Mouse (Mus musculus) small intestine, adult 10 weeks (tissue): ENCODE measurements around the gene Olfr967. TPM values are rescaled to one million over a fixed set of nuclear protein-coding genes. Genes with fewer than 3 reads are reported as not detected.

ENCODE experiments used
- polyA plus RNA-seq: library from polyadenylated mRNA; stranded (reverse); fragments of 350-450 nt; fragmentation: Illumina TruSeq; extraction: RNeasy Lipid Tissue Mini Kit (QIAGEN cat#74804); gene quantifications from one replicate; pipeline ENCODE4 v1.2.3, GENCODE M21; 2014; ENCODE audit warnings: low replicate concordance

Gene Olfr967
- not detected for polyA plus RNA-seq

DNA sequence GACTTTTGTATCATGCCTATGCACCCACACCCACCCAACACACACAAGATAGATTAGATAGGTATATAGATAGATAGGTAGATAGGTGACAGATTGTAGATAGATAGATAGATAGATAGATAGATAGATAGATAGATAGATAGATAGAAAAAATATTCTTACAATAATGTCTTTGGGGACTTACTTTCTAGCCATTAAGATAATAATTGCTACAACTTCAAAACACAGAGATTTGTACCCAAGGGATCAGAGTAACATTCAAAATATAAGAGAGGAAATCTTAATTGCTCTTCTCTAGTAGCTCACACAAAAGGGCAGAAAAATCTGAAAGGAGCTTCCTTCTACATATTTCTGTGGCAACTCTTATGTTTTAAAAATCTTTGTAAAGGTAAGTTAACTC is at the start of gene Olfr967:
Gene Olfr967 (plus strand): TSS at position 301 of the 400 bp plus-strand sequence.

DNA sequence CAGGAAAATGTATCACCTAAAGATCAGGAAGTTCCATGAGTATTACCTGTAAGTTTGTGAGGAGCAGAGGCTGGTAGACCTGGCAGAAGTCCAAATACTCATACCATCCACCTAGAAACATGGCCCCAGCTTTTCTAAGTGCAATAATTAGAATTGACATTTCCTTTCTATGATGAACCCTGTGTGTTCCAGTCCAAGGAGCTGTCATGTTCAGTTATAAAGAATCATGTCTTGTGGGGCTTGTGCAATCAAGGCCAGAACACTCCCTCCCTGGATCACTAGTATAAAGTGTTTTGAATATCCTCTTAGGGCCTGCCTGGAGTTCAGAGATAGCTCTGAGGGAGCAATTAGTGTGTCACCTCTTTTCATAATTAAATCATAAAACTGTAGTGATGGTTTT is 39.0 kb upstream of the Olfr967 start, which contains the start of gene Olfr149:
Gene Olfr149 (minus strand): TSS at position 101 of the 400 bp plus-strand sequence.

GRCm38 (mm10) chr9:39711053-39711452 is 35.0 kb upstream of the Olfr967 start, which contains the start of gene Olfr965:
TSS of gene Olfr965 (plus strand) at chr9:39711353.

GRCm38 (mm10) chr9:39730678-39731077 is 15.4 kb upstream of the Olfr967 start, which contains the start of gene Olfr150:
TSS of gene Olfr150 (plus strand) at chr9:39730978.

DNA sequence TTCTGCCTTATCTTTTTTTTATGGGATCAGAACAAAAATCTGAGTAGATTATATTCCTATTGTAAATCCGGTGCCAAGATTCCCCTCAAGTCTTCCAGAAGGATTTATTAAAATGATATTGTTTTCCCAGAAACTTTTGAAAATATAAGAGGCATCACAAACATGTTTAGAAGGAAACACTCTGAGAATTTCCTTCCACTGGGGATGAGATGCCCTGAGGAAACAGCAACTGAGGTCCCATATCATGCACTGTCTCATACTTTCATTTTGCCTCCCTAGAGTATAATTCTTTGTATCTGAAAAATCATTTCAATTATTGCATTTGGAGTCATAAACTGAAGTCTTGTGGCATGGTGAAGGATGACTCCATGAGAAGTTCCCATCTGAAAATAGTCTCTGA is 37.1 kb downstream of the Olfr967 start, which contains the start of gene Olfr968:
Gene Olfr968 (minus strand): TSS at position 101 of the 400 bp plus-strand sequence.

DNA sequence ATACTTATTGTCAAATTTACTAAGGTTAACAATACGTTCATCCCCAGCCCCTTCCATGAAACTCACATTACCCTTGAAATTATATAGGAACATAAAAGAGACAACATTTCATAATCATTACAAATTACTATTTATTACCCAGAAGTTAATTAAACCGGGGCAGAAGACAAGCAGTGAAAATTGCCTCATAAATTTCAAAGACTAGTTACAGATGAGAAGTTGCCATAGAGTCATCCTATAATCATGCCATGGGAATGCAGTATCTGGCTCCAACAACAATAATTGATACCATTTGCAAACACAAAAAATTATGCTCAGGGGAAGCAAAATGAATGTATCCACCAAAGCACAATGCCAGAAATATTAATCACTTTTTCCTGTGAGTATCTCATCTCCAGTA is 44.5 kb downstream of the Olfr967 start, which contains the start of gene Olfr969:
Gene Olfr969 (plus strand): TSS at position 388 of the 400 bp plus-strand sequence.

Other genes with a start within 250 kb of the Olfr967 start
- gene Olfr957, start 230.4 kb upstream of the Olfr967 start, polyA plus RNA-seq: not detected
- not detected for gene Olfr958, start 192.2 kb upstream of the Olfr967 start, polyA plus RNA-seq
- gene Olfr959, start 170.7 kb upstream of the Olfr967 start, polyA plus RNA-seq: not detected
- gene AW551984, start 141.8 kb upstream of the Olfr967 start, polyA plus RNA-seq: 1.5 TPM
- gene Olfr148, start 135.6 kb upstream of the Olfr967 start, polyA plus RNA-seq: not detected
- not detected for gene Olfr960, start 124.9 kb upstream of the Olfr967 start, polyA plus RNA-seq
- gene Olfr961, start 101.2 kb upstream of the Olfr967 start, polyA plus RNA-seq: not detected
- not detected for gene Olfr963, start 79.0 kb upstream of the Olfr967 start, polyA plus RNA-seq
- not detected for gene Olfr149, start 39.1 kb upstream of the Olfr967 start, polyA plus RNA-seq
- gene Olfr965, start 34.9 kb upstream of the Olfr967 start, polyA plus RNA-seq: not detected
- gene Olfr150, start 15.3 kb upstream of the Olfr967 start, polyA plus RNA-seq: not detected
- gene Olfr968, start 37.0 kb downstream of the Olfr967 start, polyA plus RNA-seq: not detected
- not detected for gene Olfr969, start 44.7 kb downstream of the Olfr967 start, polyA plus RNA-seq
- gene Olfr970, start 62.6 kb downstream of the Olfr967 start, polyA plus RNA-seq: not detected
- gene Olfr971, start 90.6 kb downstream of the Olfr967 start, polyA plus RNA-seq: not detected
- gene Olfr972, start 120.2 kb downstream of the Olfr967 start, polyA plus RNA-seq: not detected
- not detected for gene Olfr229, start 161.1 kb downstream of the Olfr967 start, polyA plus RNA-seq
- gene Olfr974, start 191.3 kb downstream of the Olfr967 start, polyA plus RNA-seq: not detected
- not detected for gene Olfr975, start 205.8 kb downstream of the Olfr967 start, polyA plus RNA-seq
- not detected for gene Olfr976, start 214.9 kb downstream of the Olfr967 start, polyA plus RNA-seq
- not detected for gene Olfr978, start 245.9 kb downstream of the Olfr967 start, polyA plus RNA-seq